Mouse (Mus musculus) neural tube, embryonic 13.5 days (tissue): Measurements from ENCODE around the gene Slc1a4. TPM values are rescaled to one million over a fixed set of nuclear protein-coding genes. Genes with fewer than 3 reads are reported as not detected.

Experiments used
- ATAC-seq: fragments of 200-750 bp; cut with Nextera tagmentation; 2 replicates; pipeline ENCODE4 v1.8.0; 2017; ENCODE audit warnings: low read depth, mild to moderate bottlenecking, moderate TSS enrichment, moderate library complexity
- H3K27ac ChIP-seq: fragments of 300-500 bp; sonication (generic); replicated peaks from 2 replicates; pipeline ENCODE4 v1.5.1; 2015; ENCODE audit warnings: moderate library complexity, mild to moderate bottlenecking, inconsistent platforms
- H3K27me3 ChIP-seq: fragments of 300-500 bp; sonication (generic); 2 replicates; pipeline ENCODE4 v1.6.1; 2015; ENCODE audit warnings: mild to moderate bottlenecking, inconsistent platforms
- H3K36me3 ChIP-seq: fragments of 300-500 bp; sonication (generic); 2 replicates; pipeline ENCODE4 v1.6.1; 2015; ENCODE audit warnings: mild to moderate bottlenecking, inconsistent platforms
- H3K4me1 ChIP-seq: fragments of 300-500 bp; sonication (generic); replicated peaks from 2 replicates; pipeline ENCODE4 v1.6.1; 2015; ENCODE audit warnings: inconsistent platforms
- H3K4me2 ChIP-seq: fragments of 300-500 bp; sonication (generic); 2 replicates; pipeline ENCODE4 v1.6.1; 2015; ENCODE audit warnings: inconsistent platforms, mild to moderate bottlenecking, moderate library complexity
- H3K4me3 ChIP-seq: fragments of 300-500 bp; sonication (generic); 2 replicates; pipeline ENCODE4 v1.5.1; 2015; ENCODE audit warnings: mild to moderate bottlenecking, inconsistent platforms
- H3K9ac ChIP-seq: fragments of 300-500 bp; sonication (generic); 2 replicates; pipeline ENCODE4 v1.6.1; 2015; ENCODE audit warnings: moderate library complexity, mild to moderate bottlenecking, inconsistent platforms
- H3K9me3 ChIP-seq: fragments of 300-500 bp; sonication (generic); 2 replicates; pipeline ENCODE4 v1.6.1; 2016; ENCODE audit warnings: inconsistent platforms
- WGBS: fragments of 180-500 bp; shearing (Covaris S2); methylation state at CpG from one replicate; pipeline ENCODE4 v1.1.7; 2015; 5-methylcytosine and 5-hydroxymethylcytosine counted together
- polyA plus RNA-seq: library from polyadenylated mRNA; unstranded; fragments of >200 nt; fragmentation: Nextera tagmentation; extraction: Ambion mirVana; gene quantifications from 2 replicates; pipeline ENCODE4 v1.2.1, GENCODE M21; 2015

The Slc1a4 gene
- polyA plus RNA-seq, 1 experiment from 2014 or later = 41.2 TPM

DNA sequence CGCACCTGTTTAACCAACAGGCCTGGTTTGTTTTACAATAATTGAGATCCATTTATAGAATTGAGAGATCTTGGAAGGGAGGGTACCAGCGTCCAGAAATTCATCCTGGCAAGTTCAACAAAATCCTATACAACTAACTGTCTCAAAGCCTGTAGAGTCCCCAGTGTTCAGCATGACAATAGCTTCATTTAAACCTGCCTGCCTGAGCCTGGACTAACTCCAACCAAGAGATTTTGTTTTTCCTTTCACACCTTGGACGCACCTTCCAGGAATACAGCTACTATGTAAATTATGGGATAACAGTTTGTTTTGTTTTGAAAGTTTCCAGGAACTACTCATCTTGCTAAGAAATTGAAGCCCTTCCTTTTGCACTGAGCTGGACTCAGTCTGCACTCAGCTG is 11.9 kb downstream of the Slc1a4 start:
- Histone ChIP-seq H3K9me3 (no peaks in the 10 kb centered on the region), H3K27ac (no peak overlapping the region), H3K4me2 (no peak overlapping the region), H3K4me1 (peaks cover 4% of the 10 kb centered on the region; the same call in 1 of the 2 replicates), H3K36me3 (peaks cover 18% of the 10 kb centered on the region), H3K27me3 (no peaks in the 10 kb centered on the region), H3K9ac (no peak overlapping the region), H3K4me3 (no peak overlapping the region)
- ATAC-seq = no peak
- 73% methylated on average over 3 of the region's 3 CpGs for WGBS

DNA sequence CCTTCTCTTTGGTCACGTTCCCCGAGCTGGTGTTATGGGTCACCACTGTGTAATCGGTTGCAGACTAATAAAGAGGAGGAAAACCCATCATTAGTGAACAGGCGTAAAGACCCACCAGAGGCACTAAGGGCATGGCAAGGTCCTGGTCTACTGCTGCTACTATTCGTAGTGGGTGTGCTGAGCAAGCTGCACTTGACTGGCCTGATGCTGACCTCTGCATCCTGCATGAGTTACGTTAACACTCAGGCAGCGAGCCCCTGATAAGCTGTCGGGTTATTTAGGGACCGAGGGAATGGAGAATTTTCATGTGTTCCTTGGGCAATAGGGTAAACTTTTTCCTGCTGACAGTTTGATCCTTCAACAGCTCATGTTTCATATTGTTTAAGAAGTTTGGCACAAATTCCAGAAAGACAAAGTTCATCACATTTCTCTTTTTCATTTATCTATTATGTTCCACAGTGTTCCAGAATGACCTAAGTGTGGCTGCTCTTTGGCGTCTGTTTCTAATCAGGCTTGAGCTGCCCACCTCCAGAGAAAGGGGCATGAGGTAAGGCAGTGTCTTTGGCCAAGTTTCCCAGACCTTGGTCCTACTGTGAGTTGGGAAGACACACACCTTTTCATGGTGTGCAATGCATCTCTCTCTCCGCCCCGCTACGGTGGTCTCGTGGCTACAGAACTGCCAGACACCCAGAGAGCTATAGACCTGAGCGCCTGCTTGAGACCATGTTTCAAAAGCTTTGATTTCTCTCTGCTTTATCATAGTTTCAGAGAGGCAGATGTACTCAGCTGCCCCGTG is 13.7 kb downstream of the Slc1a4 start:
- no peak for ATAC-seq
- WGBS = 82% methylated on average over 16 of the region's 16 CpGs
- Histone ChIP-seq H3K36me3 (peaks cover 20% of the 10 kb centered on the region), H3K4me3 (no peak overlapping the region), H3K4me1 (0 out of 2 replicates have a peak, but pooled peaks cover 4% of the 10 kb centered on the region), H3K9me3 (no peaks in the 10 kb centered on the region), H3K27ac (no peak overlapping the region), H3K9ac (no peak overlapping the region), H3K27me3 (no peaks in the 10 kb centered on the region), H3K4me2 (no peak overlapping the region)

DNA sequence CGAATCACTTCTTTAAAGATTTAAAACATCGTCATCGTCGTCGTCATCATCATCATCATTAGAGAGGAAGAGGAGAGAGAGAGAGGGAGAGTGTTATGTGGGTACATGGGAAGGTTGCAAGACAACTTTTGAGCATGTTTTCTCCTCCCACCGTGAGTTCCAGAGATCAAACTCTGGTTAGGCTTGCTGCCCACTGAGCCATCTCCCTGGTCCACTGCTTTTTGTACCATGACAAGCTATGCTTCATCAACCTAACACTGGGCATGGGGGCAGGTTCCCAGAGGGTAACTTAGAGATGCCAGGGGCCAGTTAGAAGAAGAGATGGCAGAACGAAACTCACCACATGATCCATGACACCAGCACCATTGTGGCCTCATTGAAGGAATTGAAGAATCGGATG is 18.9 kb downstream of the Slc1a4 start:
- ATAC-seq = no peak
- WGBS = 92% methylated on average over 8 of the region's 8 CpGs
- Histone ChIP-seq H3K4me3 (no peak overlapping the region), H3K36me3 (peaks cover 40% of the 10 kb centered on the region), H3K4me2 (no peak overlapping the region), H3K4me1 (peaks cover 9% of the 10 kb centered on the region; the same call in 1 of the 2 replicates), H3K9ac (no peak overlapping the region), H3K27me3 (no peaks in the 10 kb centered on the region), H3K9me3 (no peaks in the 10 kb centered on the region), H3K27ac (no peak overlapping the region)

DNA sequence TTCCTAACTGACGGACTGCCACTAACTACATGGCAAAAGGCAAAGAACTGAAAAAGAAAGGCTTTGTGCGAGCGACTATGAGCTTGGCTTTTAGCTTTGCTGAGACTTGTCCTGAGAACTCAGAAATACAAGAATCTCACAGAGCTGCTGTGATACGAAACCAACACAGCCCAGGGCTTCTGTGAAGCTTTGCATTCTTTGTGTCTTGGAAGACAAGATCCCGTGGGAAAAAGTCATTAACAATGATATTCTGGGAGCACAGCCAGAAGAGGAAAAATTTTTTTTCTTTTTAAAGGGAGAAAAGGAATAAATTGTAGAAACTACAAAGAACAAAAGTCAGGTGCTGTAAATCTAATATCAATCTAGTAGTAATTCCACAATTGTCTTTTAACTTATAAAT is 23.5 kb downstream of the Slc1a4 start:
- H3K4me3 ChIP-seq = no peak overlapping the region
- 52% methylated on average over 5 of the region's 5 CpGs for WGBS
- H3K9ac ChIP-seq = no peak overlapping the region
- no peaks in the 10 kb centered on the region for H3K9me3 ChIP-seq
- peaks cover 9% of the 10 kb centered on the region; the same call in 1 of the 2 replicates for H3K4me1 ChIP-seq
- H3K27ac ChIP-seq = peak overlapping the region; percentile 70
- no peak for ATAC-seq
- no peak overlapping the region for H3K4me2 ChIP-seq
- no peaks in the 10 kb centered on the region for H3K27me3 ChIP-seq
- H3K36me3 ChIP-seq = peaks cover 69% of the 10 kb centered on the region

DNA sequence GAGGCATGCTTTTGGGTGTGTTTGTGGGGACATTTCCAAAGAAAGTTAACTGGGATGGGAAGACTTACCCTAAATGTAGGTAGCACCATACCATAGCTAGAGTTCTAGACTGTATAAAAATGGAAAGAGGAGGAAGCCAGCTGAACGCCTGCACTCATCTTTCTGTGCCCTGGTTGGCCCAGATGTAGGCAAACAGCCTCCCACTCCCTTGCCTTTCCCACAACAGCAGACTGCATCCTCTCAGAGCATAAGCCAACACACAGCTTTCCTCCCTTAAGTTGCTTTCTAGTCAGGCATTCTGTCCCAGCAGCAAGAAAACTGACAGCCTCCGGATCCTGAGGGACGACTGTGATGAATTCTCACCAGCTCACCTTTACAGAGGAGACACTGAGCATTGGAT is 25.1 kb downstream of the Slc1a4 start:
- Histone ChIP-seq H3K27ac (no peak overlapping the region), H3K4me2 (no peak overlapping the region), H3K9me3 (no peaks in the 10 kb centered on the region), H3K36me3 (peaks cover 70% of the 10 kb centered on the region), H3K27me3 (no peaks in the 10 kb centered on the region), H3K4me3 (no peak overlapping the region), H3K9ac (no peak overlapping the region), H3K4me1 (peaks cover 9% of the 10 kb centered on the region; the same call in 1 of the 2 replicates)
- no peak for ATAC-seq
- 91% methylated on average over 3 of the region's 3 CpGs for WGBS

DNA sequence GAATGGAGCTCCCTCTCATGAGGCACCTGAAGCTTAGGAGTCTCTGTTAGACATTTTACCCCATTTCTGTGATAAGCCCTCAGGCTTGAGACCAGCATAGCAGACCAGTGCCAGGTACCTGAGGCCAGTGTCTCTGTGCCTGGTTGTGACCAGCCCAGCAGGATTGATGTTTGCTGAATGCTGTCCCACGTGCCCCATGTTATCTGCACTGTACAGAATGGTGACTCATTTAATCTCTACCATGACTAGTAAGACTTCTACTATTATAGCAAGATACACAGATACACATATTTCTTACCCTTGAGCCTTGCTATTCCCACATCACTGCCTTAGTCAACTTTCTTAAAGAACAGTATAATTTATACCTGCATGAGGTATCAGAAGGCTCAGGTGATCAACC is 26.9 kb downstream of the Slc1a4 start:
- no peak overlapping the region for H3K9ac ChIP-seq
- H3K4me1 ChIP-seq = peaks cover 9% of the 10 kb centered on the region; the same call in 1 of the 2 replicates
- H3K4me2 ChIP-seq = no peak overlapping the region
- no peak for ATAC-seq
- H3K27me3 ChIP-seq = no peaks in the 10 kb centered on the region
- no peaks in the 10 kb centered on the region for H3K9me3 ChIP-seq
- H3K27ac ChIP-seq = no peak overlapping the region
- 65% methylated on average over 1 of the region's 1 CpGs for WGBS
- peaks cover 60% of the 10 kb centered on the region for H3K36me3 ChIP-seq
- no peak overlapping the region for H3K4me3 ChIP-seq

DNA sequence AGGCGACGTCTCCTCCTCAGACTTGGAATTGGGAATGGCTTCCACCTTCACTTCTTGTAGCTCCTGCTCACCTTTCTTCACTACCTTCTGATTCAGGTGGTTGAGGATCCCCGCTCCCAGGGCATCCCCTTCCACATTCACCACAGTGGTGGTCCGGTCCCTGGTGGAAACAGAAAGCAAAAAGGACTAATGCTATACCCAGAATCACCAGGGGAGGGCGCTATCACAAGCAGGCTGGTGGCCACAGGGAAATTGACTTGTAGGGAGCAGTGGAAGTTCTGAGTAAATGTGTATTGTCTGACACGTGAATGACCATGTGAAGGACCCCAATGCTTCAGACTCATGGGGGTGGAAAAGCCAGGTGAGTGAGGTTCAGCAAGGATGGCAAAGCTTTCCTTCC is 28.2 kb downstream of the Slc1a4 start:
- no peaks in the 10 kb centered on the region for H3K9me3 ChIP-seq
- H3K36me3 ChIP-seq = peaks cover 60% of the 10 kb centered on the region
- no peak overlapping the region for H3K4me2 ChIP-seq
- no peaks in the 10 kb centered on the region for H3K27me3 ChIP-seq
- peaks cover under 1% of the 10 kb centered on the region; the same call in 1 of the 2 replicates for H3K4me1 ChIP-seq
- H3K27ac ChIP-seq = no peak overlapping the region
- H3K4me3 ChIP-seq = no peak overlapping the region
- H3K9ac ChIP-seq = no peak overlapping the region
- 72% methylated on average over 6 of the region's 6 CpGs for WGBS
- ATAC-seq = no peak

DNA sequence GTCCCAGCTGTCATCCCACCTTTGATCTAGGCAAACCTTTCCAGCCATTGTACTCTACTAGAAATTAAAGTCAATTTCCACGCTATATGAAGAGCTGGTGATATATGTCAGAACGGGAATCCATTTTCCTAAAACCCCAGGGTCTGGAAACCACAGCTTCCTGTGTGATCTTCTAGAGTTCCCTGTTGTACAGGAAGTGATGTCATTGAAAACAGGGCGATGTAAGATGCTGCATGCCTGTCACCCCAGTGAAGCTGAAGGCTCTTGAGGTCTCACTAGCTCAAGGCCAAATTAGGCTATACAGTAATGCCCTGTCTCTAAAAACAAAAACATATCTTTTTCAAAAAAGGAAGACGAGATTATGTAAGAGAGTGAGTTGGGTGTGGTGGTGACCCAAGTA is 31.2 kb downstream of the Slc1a4 start:
- Histone ChIP-seq H3K4me1 (no peaks in the 10 kb centered on the region), H3K27me3 (no peaks in the 10 kb centered on the region), H3K36me3 (peaks cover 38% of the 10 kb centered on the region), H3K9ac (no peak overlapping the region), H3K9me3 (no peaks in the 10 kb centered on the region), H3K4me2 (no peak overlapping the region), H3K4me3 (no peak overlapping the region), H3K27ac (no peak overlapping the region)
- 88% methylated on average over 4 of the region's 4 CpGs for WGBS
- ATAC-seq = no peak

DNA sequence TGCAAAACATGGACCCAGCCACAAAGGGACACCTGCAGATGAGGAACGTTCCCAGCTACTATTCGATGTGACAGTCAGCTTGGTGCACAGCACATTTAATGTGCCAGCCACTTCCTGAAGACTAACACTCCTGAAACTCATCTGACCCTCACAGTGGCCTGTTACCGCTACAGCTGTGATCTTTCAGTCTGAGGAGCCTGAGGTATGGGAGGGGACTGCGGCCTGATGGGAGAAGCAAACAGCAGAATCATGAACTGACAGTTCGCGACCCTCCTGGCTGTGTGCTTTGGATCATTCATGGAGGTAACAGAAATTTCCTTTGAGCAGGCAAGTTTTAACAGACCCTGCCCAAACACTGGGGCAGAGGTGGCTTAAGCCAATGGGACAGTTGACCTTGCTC is 31.7 kb downstream of the Slc1a4 start:
- no peaks in the 10 kb centered on the region for H3K9me3 ChIP-seq
- no peaks in the 10 kb centered on the region for H3K4me1 ChIP-seq
- WGBS = 85% methylated on average over 6 of the region's 6 CpGs
- H3K4me3 ChIP-seq = no peak overlapping the region
- no peak overlapping the region for H3K9ac ChIP-seq
- H3K4me2 ChIP-seq = no peak overlapping the region
- peaks cover 34% of the 10 kb centered on the region for H3K36me3 ChIP-seq
- no peaks in the 10 kb centered on the region for H3K27me3 ChIP-seq
- no peak for ATAC-seq
- H3K27ac ChIP-seq = no peak overlapping the region

DNA sequence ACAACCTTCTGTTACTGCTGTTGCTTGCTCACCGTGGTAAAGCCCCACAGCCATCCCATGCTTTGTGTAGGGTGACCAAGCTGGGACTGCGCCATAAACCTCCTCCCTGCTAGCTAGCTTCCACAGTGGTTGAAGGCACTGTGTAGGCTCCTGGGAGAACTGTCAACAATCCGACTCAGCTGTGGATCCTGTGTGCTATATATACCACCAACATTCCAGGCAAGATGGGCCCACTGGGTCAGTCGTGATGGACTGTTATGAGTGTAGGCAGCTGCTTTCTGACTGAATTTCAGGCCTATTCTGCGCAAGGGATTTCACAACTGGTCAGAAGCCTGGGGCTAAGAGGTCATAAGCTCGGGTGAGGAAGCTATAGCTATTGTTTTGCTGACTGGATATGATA is 32.6 kb downstream of the Slc1a4 start:
- Histone ChIP-seq H3K9ac (no peak overlapping the region), H3K4me3 (no peak overlapping the region), H3K4me2 (no peak overlapping the region), H3K36me3 (peaks cover 24% of the 10 kb centered on the region), H3K9me3 (no peaks in the 10 kb centered on the region), H3K27ac (no peak overlapping the region), H3K27me3 (no peaks in the 10 kb centered on the region), H3K4me1 (no peaks in the 10 kb centered on the region)
- 79% methylated on average over 6 of the region's 6 CpGs for WGBS
- ATAC-seq = no peak

DNA sequence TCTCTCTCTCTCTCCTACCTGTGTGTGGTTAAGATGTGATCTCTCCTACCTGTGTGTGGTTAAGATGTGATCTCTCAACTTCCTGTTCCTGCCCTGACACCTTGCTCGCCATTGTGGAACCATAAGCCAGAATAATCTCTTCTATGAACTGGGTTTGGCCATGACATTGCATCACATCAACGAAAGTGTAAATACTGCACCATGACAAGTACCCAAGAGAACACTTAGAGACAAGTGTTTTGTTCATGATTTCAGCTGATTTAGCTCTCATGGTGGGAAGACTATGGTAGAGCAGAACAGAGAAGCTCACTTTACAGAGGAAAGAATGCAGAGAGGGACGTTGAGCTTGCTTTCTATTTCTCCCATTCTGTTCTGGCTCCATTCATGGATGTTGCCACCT is 48.0 kb downstream of the Slc1a4 start:
- 80% methylated on average over 3 of the region's 3 CpGs for WGBS
- Histone ChIP-seq H3K27ac (no peak overlapping the region), H3K4me3 (no peak overlapping the region), H3K9ac (no peak overlapping the region), H3K27me3 (no peaks in the 10 kb centered on the region), H3K4me1 (no peaks in the 10 kb centered on the region), H3K36me3 (no peaks in the 10 kb centered on the region), H3K4me2 (no peak overlapping the region), H3K9me3 (no peaks in the 10 kb centered on the region)
- ATAC-seq = no peak

DNA sequence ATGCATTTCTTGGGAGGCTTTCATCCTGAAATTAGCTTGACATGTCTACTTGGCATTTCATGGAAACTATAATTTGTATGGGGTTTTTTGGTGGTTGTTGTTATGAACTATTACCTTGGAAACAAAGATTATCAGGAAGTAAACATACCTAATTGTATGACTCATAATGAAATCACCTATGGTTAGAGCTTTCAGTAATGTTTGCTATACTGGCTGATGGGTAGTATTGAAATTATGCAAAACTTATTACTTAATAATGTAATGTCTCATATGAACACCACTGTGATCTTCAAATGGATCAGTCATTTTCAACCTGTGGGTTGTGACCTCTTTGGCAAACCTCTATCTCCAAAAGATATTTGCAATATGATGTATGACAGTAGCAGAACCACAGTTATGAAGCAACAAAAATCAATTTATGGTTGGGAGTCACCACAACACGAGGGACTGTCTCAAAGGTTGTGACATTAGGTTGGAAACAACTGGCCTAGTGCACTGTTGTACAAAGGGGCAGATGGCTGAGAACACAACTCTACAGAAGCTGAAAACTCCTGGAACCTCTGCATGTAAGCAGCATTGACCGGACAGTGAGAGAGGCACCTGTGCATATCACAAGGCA is 49.8 kb downstream of the Slc1a4 start:
- Histone ChIP-seq H3K4me1 (no peaks in the 10 kb centered on the region), H3K27me3 (no peaks in the 10 kb centered on the region), H3K9me3 (no peaks in the 10 kb centered on the region), H3K36me3 (no peaks in the 10 kb centered on the region), H3K4me3 (no peak overlapping the region), H3K4me2 (no peak overlapping the region), H3K9ac (no peak overlapping the region), H3K27ac (no peak overlapping the region)
- WGBS = 81% methylated on average over 2 of the region's 2 CpGs
- ATAC-seq = no peak
